Mouse (Mus musculus): ENCODE measurements at regions not wholly inside any gene's neighbourhood (a gene's known extent, or its start where the extent isn't known, plus 50 kb on each side); places are given as distances from the start of the nearest gene placed in this dataset.

- Histone ChIP-seq H3K27ac (no peak overlapping the region), H3K4me1 (peaks cover 16% of the 10 kb centered on the region), H3K9me3 (replicated peaks) (no peaks in the 10 kb centered on the region), H3K4me2 (peak overlapping the region; percentile 88), H3K36me3 (ENCODE audit: poor library complexity, severe bottlenecking) (0 out of 2 replicates have a peak, but pooled peaks cover 5% of the 10 kb centered on the region), H3K4me3 (peak overlapping the region; percentile 75), H3K27me3 (0 out of 2 replicates have a peak, but pooled peaks cover 3% of the 10 kb centered on the region), H3K9ac (peak overlapping the region; percentile 67)
- WGBS, result under 1% methylated on average over 58 of the region's 58 CpGs
- peak; percentile 96 for ATAC-seq
These were observed 141.4 kb upstream of the Ccdc54 start for GRCm38 (mm10) chr16:50732082-50733006.

GRCm38 (mm10) chr16:50729341-50729740 is 138.4 kb upstream of the Ccdc54 start:
- Histone ChIP-seq H3K4me1 (peaks cover 8% of the 10 kb centered on the region; the same call in 1 of the 2 replicates), H3K4me3 (no peak overlapping the region), H3K4me2 (no peak overlapping the region), H3K27me3 (0 out of 2 replicates have a peak, but pooled peaks cover 3% of the 10 kb centered on the region), H3K9me3 (replicated peaks) (no peaks in the 10 kb centered on the region), H3K9ac (no peak overlapping the region), H3K27ac (no peak overlapping the region), H3K36me3 (ENCODE audit: poor library complexity, severe bottlenecking) (0 out of 2 replicates have a peak, but pooled peaks cover 7% of the 10 kb centered on the region)
- WGBS, result 63% methylated on average over 5 of the region's 5 CpGs
- no peak for ATAC-seq

GRCm38 (mm10) chr16:50723144-50723543 is 132.2 kb upstream of the Ccdc54 start:
- no peak for ATAC-seq
- H3K4me2 ChIP-seq, result no peak overlapping the region
- WGBS, result 82% methylated on average over 6 of the region's 6 CpGs

GRCm38 (mm10) chr16:50717306-50718017 is 126.5 kb upstream of the Ccdc54 start:
- H3K27me3 ChIP-seq, result no peaks in the 10 kb centered on the region
- no peak overlapping the region for H3K4me3 ChIP-seq
- peak overlapping the region; percentile 13; the same call in 1 of the 2 replicates for H3K4me2 ChIP-seq
- H3K36me3 ChIP-seq (ENCODE audit: poor library complexity, severe bottlenecking), result no peaks in the 10 kb centered on the region
- H3K27ac ChIP-seq, result peak overlapping the region; percentile 54
- H3K9me3 ChIP-seq (replicated peaks), result no peaks in the 10 kb centered on the region
- peaks cover 16% of the 10 kb centered on the region; the same call in 1 of the 2 replicates for H3K4me1 ChIP-seq
- 26% methylated on average over 10 of the region's 10 CpGs for WGBS
- no peak overlapping the region for H3K9ac ChIP-seq
- ATAC-seq, result peak; percentile 98

More at GRCm38 (mm10) chr16:50723144-50723543, 132.2 kb upstream of the Ccdc54 start:
- Histone ChIP-seq H3K27ac (no peak overlapping the region), H3K9ac (no peak overlapping the region), H3K4me3 (no peak overlapping the region), H3K27me3 (no peaks in the 10 kb centered on the region), H3K9me3 (replicated peaks) (no peaks in the 10 kb centered on the region), H3K4me1 (peaks cover 7% of the 10 kb centered on the region; the same call in 1 of the 2 replicates), H3K36me3 (ENCODE audit: poor library complexity, severe bottlenecking) (0 out of 2 replicates have a peak, but pooled peaks cover 7% of the 10 kb centered on the region)

- no peak for ATAC-seq
- H3K27ac ChIP-seq, result no peak overlapping the region
- H3K9me3 ChIP-seq (replicated peaks), result no peaks in the 10 kb centered on the region
- 78% methylated on average over 6 of the region's 6 CpGs for WGBS
- H3K4me2 ChIP-seq, result no peak overlapping the region
- H3K27me3 ChIP-seq, result no peaks in the 10 kb centered on the region
- no peak overlapping the region for H3K4me3 ChIP-seq
- no peaks in the 10 kb centered on the region for H3K36me3 ChIP-seq (ENCODE audit: poor library complexity, severe bottlenecking)
- no peaks in the 10 kb centered on the region for H3K4me1 ChIP-seq
- no peak overlapping the region for H3K9ac ChIP-seq
These were observed 118.8 kb upstream of the Ccdc54 start for GRCm38 (mm10) chr16:50709727-50710126.

- no peak overlapping the region for H3K4me3 ChIP-seq
- no peak for ATAC-seq
- no peaks in the 10 kb centered on the region for H3K27me3 ChIP-seq
- H3K27ac ChIP-seq, result no peak overlapping the region
- H3K4me1 ChIP-seq, result no peaks in the 10 kb centered on the region
- no peaks in the 10 kb centered on the region for H3K36me3 ChIP-seq (ENCODE audit: poor library complexity, severe bottlenecking)
- H3K9me3 ChIP-seq (replicated peaks), result no peaks in the 10 kb centered on the region
- 89% methylated on average over 2 of the region's 2 CpGs for WGBS
- H3K9ac ChIP-seq, result no peak overlapping the region
- H3K4me2 ChIP-seq, result no peak overlapping the region
These were observed 117.0 kb upstream of the Ccdc54 start for GRCm38 (mm10) chr16:50707906-50708305.

GRCm38 (mm10) chr16:50705921-50706320 is 115.0 kb upstream of the Ccdc54 start:
- H3K4me1 ChIP-seq, result peaks cover 2% of the 10 kb centered on the region; the same call in 1 of the 2 replicates
- ATAC-seq, result no peak
- no peaks in the 10 kb centered on the region for H3K27me3 ChIP-seq
- no peaks in the 10 kb centered on the region for H3K9me3 ChIP-seq (replicated peaks)
- WGBS, result 80% methylated on average over 4 of the region's 4 CpGs
- no peak overlapping the region for H3K4me3 ChIP-seq
- H3K4me2 ChIP-seq, result no peak overlapping the region
- no peak overlapping the region for H3K27ac ChIP-seq
- H3K9ac ChIP-seq, result no peak overlapping the region
- H3K36me3 ChIP-seq (ENCODE audit: poor library complexity, severe bottlenecking), result no peaks in the 10 kb centered on the region

- 73% methylated on average over 8 of the region's 8 CpGs for WGBS
These were observed 110.0 kb upstream of the Ccdc54 start for GRCm38 (mm10) chr16:50700811-50701517.

GRCm38 (mm10) chr16:50700123-50700522 is 109.2 kb upstream of the Ccdc54 start:
- no peak overlapping the region for H3K27ac ChIP-seq
- no peaks in the 10 kb centered on the region for H3K27me3 ChIP-seq
- no peaks in the 10 kb centered on the region for H3K36me3 ChIP-seq (ENCODE audit: poor library complexity, severe bottlenecking)
- H3K4me3 ChIP-seq, result no peak overlapping the region
- peaks cover 4% of the 10 kb centered on the region; the same call in 1 of the 2 replicates for H3K4me1 ChIP-seq
- WGBS, result 58% methylated on average over 2 of the region's 2 CpGs
- no peak overlapping the region for H3K4me2 ChIP-seq
- ATAC-seq, result no peak
- no peak overlapping the region for H3K9ac ChIP-seq
- H3K9me3 ChIP-seq (replicated peaks), result no peaks in the 10 kb centered on the region

More at GRCm38 (mm10) chr16:50700811-50701517, 110.0 kb upstream of the Ccdc54 start:
- Histone ChIP-seq H3K27me3 (no peaks in the 10 kb centered on the region), H3K36me3 (ENCODE audit: poor library complexity, severe bottlenecking) (no peaks in the 10 kb centered on the region), H3K27ac (no peak overlapping the region), H3K4me3 (no peak overlapping the region), H3K4me2 (no peak overlapping the region), H3K9me3 (replicated peaks) (no peaks in the 10 kb centered on the region), H3K4me1 (peaks cover 4% of the 10 kb centered on the region; the same call in 1 of the 2 replicates), H3K9ac (no peak overlapping the region)
- ATAC-seq, result 0 out of 2 replicates have a peak, but pooled peaks have one; percentile 27

- Histone ChIP-seq H3K9me3 (replicated peaks) (no peaks in the 10 kb centered on the region), H3K4me1 (peaks cover 4% of the 10 kb centered on the region; the same call in 1 of the 2 replicates), H3K27me3 (no peaks in the 10 kb centered on the region), H3K4me3 (no peak overlapping the region), H3K36me3 (ENCODE audit: poor library complexity, severe bottlenecking) (no peaks in the 10 kb centered on the region), H3K9ac (no peak overlapping the region), H3K4me2 (no peak overlapping the region), H3K27ac (no peak overlapping the region)
- no peak for ATAC-seq
- WGBS, result 94% methylated on average over 2 of the region's 2 CpGs
These were observed 106.8 kb upstream of the Ccdc54 start for GRCm38 (mm10) chr16:50697722-50698121.

- no peak for ATAC-seq
- Histone ChIP-seq H3K9ac (no peak overlapping the region), H3K27ac (no peak overlapping the region), H3K36me3 (ENCODE audit: poor library complexity, severe bottlenecking) (no peaks in the 10 kb centered on the region), H3K4me1 (peaks cover 4% of the 10 kb centered on the region; the same call in 1 of the 2 replicates), H3K9me3 (replicated peaks) (no peaks in the 10 kb centered on the region), H3K27me3 (no peaks in the 10 kb centered on the region), H3K4me2 (no peak overlapping the region), H3K4me3 (no peak overlapping the region)
- WGBS, result 84% methylated on average over 4 of the region's 4 CpGs
These were observed 105.1 kb upstream of the Ccdc54 start for GRCm38 (mm10) chr16:50696052-50696451.
